Mouse (Mus musculus) cerebellum, adult 11-12 months (tissue): Measurements from ENCODE around the gene Strn4.

Experiments
- DNase-seq: peaks from one replicate; pipeline ENCODE4 v3.0.0; 2022

Gene Strn4

GRCm38 (mm10) chr7:16810920-16811648, 4.6 kb upstream of the Strn4 start:
- DNase-seq: peak; percentile 71

GRCm38 (mm10) chr7:16811649-16812070, 4.0 kb upstream of the Strn4 start:
- no peak for DNase-seq

GRCm38 (mm10) chr7:16812505-16812904, 3.2 kb upstream of the Strn4 start:
- DNase-seq: no peak

GRCm38 (mm10) chr7:16816078-16816474, 387 bp downstream of the Strn4 start:
- peak; percentile 87 for DNase-seq

- DNase-seq: peak; percentile 66
Measured at GRCm38 (mm10) chr7:16816475-16817122, 910 bp downstream of the Strn4 start, which contains the start of gene Fkrp. TSS of gene Fkrp (minus strand) at chr7:16816732.

- DNase-seq: peak; percentile 39
Measured at GRCm38 (mm10) chr7:16817693-16818092, 2.0 kb downstream of the Strn4 start.

GRCm38 (mm10) chr7:16819794-16820193, 4.1 kb downstream of the Strn4 start:
- no peak for DNase-seq

- no peak for DNase-seq
Measured at GRCm38 (mm10) chr7:16820271-16820763, 4.6 kb downstream of the Strn4 start.

GRCm38 (mm10) chr7:16821091-16821490, 5.4 kb downstream of the Strn4 start:
- DNase-seq: peak; percentile 26

- peak; percentile 59 for DNase-seq
Measured at GRCm38 (mm10) chr7:16821669-16822101, 6.0 kb downstream of the Strn4 start.

GRCm38 (mm10) chr7:16823734-16824133, 8.0 kb downstream of the Strn4 start:
- DNase-seq: peak; percentile 52

- no peak for DNase-seq
Measured at GRCm38 (mm10) chr7:16825785-16826184, 10.1 kb downstream of the Strn4 start.

- DNase-seq: no peak
Measured at GRCm38 (mm10) chr7:16826571-16826970, 10.9 kb downstream of the Strn4 start.

GRCm38 (mm10) chr7:16827274-16827673, 11.6 kb downstream of the Strn4 start:
- no peak for DNase-seq

- DNase-seq: no peak
Measured at GRCm38 (mm10) chr7:16830449-16830848, 14.8 kb downstream of the Strn4 start.

- DNase-seq: no peak
Measured at GRCm38 (mm10) chr7:16837916-16838803, 22.5 kb downstream of the Strn4 start.

- no peak for DNase-seq
Measured at GRCm38 (mm10) chr7:16838804-16839426, 23.2 kb downstream of the Strn4 start.

- no peak for DNase-seq
Measured at GRCm38 (mm10) chr7:16839427-16840108, 23.9 kb downstream of the Strn4 start.

- no peak for DNase-seq
Measured at GRCm38 (mm10) chr7:16840109-16840491, 24.4 kb downstream of the Strn4 start.

- no peak for DNase-seq
Measured at GRCm38 (mm10) chr7:16841078-16841477, 25.4 kb downstream of the Strn4 start.

GRCm38 (mm10) chr7:16841561-16842560, 26.2 kb downstream of the Strn4 start:
- DNase-seq: no peak
